ENCODE assay signal across 16 mouse cellular contexts in the genomic region with DNA sequence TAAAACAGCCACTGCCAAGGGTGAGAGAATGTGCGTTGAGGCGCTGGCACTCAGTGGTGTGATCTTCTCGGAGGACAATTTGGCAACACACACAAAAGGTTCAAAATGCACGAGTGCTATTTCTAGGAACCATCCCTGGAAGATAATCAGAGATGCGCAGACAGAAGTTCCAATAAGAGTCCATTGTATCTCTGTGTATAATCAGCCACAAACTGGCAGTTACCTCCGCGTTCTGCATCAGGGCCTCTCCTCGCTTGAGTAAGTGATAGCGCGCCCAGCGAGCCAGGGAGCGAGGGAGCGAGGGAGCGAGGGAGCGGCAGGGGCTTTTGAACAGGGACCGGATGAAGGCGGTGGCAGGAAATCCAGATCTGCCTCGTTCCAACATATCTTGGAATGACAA.
DNase-seq lines count a peak whose midpoint lies in the region; ATAC-seq and TF ChIP-seq lines count a peak whose summit lies in the region.
"Had no signal": no experiment of that assay in that cellular context is flagged by ENCODE, and none has a peak within 500 bp of the region (broad histone marks: within the 10 kb centered on the region; RNA-seq: fewer than 3 reads in every experiment).

No protein-coding gene starts in this region.

- H3K27me3 ChIP-seq in hindbrain, embryonic 15.5 days: no peaks in the 10 kb centered on the region
- H3K27me3 ChIP-seq in hindbrain, embryonic 12.5 days: no peaks in the 10 kb centered on the region
- no peaks in the 10 kb centered on the region for H3K27me3 ChIP-seq in neural tube, embryonic 14.5 days (ENCODE audit: control insufficient read depth, insufficient read depth, low read length)
- H3K27me3 ChIP-seq in liver, embryonic 14.5 days (ENCODE audit: control insufficient read depth, insufficient read depth, low read length): no peaks in the 10 kb centered on the region
- H3K27me3 ChIP-seq in neural tube, embryonic 15.5 days (replicated peaks): no peaks in the 10 kb centered on the region
- H3K27me3 ChIP-seq in heart, adult 2 months (ENCODE audit: control insufficient read depth, insufficient read depth, low read length): no peaks in the 10 kb centered on the region

- H3K9ac ChIP-seq in hindbrain, embryonic 15.5 days: no peak overlapping the region
- no peak overlapping the region for H3K9ac ChIP-seq in hindbrain, embryonic 12.5 days
- H3K9ac ChIP-seq in neural tube, embryonic 14.5 days (replicated peaks; ENCODE audit: low read depth, low read length): no peak overlapping the region
- H3K9ac ChIP-seq in liver, embryonic 14.5 days (replicated peaks): 0 out of 2 replicates have a peak overlapping the region, but pooled peaks have one; percentile 18
- no peak overlapping the region for H3K9ac ChIP-seq in neural tube, embryonic 15.5 days (replicated peaks)
- H3K9ac ChIP-seq in heart, adult 2 months (ENCODE audit: low read depth, low read length): no peak overlapping the region

- peaks cover 15% of the 10 kb centered on the region for H3K4me1 ChIP-seq in hindbrain, embryonic 15.5 days (replicated peaks)
- H3K4me1 ChIP-seq in hindbrain, embryonic 12.5 days: peaks cover 10% of the 10 kb centered on the region; the same call in 1 of the 2 replicates
- H3K4me1 ChIP-seq in neural tube, embryonic 14.5 days (ENCODE audit: control insufficient read depth, insufficient read depth, low read length): no peaks in the 10 kb centered on the region
- peaks cover 8 to 17% of the 10 kb centered on the region in 2 experiments for H3K4me1 ChIP-seq in liver, embryonic 14.5 days (replicated peaks; ENCODE audit: control insufficient read depth in 2 of 2, insufficient read depth in 2 of 2, low read length in 1 of 2)
- peaks cover 16% of the 10 kb centered on the region for H3K4me1 ChIP-seq in neural tube, embryonic 15.5 days
- no peaks in the 10 kb centered on the region for H3K4me1 ChIP-seq in heart, adult 2 months (ENCODE audit: control insufficient read depth, insufficient read depth, low read length)

- ATAC-seq in hindbrain, embryonic 15.5 days (ENCODE audit: low FRiP score, low read depth): no peak
- ATAC-seq in hindbrain, embryonic 12.5 days (ENCODE audit: low FRiP score): no peak
- no peak for ATAC-seq in neural tube, embryonic 14.5 days (ENCODE audit: low read depth)
- peak; percentile 80 for ATAC-seq in liver, embryonic 14.5 days (ENCODE audit: insufficient read depth)
- peak; percentile 29; the same call in 1 of the 2 replicates for ATAC-seq in neural tube, embryonic 15.5 days (ENCODE audit: low FRiP score)

- H3K4me2 ChIP-seq in hindbrain, embryonic 15.5 days: no peak overlapping the region
- H3K4me2 ChIP-seq in hindbrain, embryonic 12.5 days (replicated peaks): no peak overlapping the region
- no peak overlapping the region for H3K4me2 ChIP-seq in neural tube, embryonic 14.5 days (ENCODE audit: low read depth, low read length)
- H3K4me2 ChIP-seq in liver, embryonic 14.5 days (ENCODE audit: low read depth): peak overlapping the region; percentile 42
- H3K4me2 ChIP-seq in neural tube, embryonic 15.5 days: no peak overlapping the region

- peak; percentile 69 for TF ChIP-seq EP300 in liver, embryonic 14.5 days (IDR thresholded peaks at IDR 0.05; ENCODE audit: low read depth)
- TF ChIP-seq EP300 in heart, adult 2 months (IDR thresholded peaks at IDR 0.05; ENCODE audit: insufficient read depth, low read depth, low read length): no peak

- peak overlapping the region; percentile 64; the same call in 1 of the 2 replicates for H3K27ac ChIP-seq in hindbrain, embryonic 15.5 days (replicated peaks)
- no peak overlapping the region for H3K27ac ChIP-seq in hindbrain, embryonic 12.5 days
- 0 out of 2 replicates have a peak overlapping the region, but pooled peaks have one; percentile 30 for H3K27ac ChIP-seq in neural tube, embryonic 14.5 days (ENCODE audit: low read depth, low read length)
- no peak overlapping the region for H3K27ac ChIP-seq in liver, embryonic 14.5 days
- H3K27ac ChIP-seq in neural tube, embryonic 15.5 days (replicated peaks): peak overlapping the region; percentile 54
- H3K27ac ChIP-seq in heart, adult 2 months: no peak overlapping the region
- H3K27ac ChIP-seq: embryonic facial prominence, embryonic 10.5 days had no signal

- no peak for TF ChIP-seq POLR2A in heart, adult 2 months (IDR thresholded peaks at IDR 0.05; ENCODE audit: insufficient read depth, low read depth, low read length)

- no peak for TF ChIP-seq CTCF in liver, embryonic 14.5 days (IDR thresholded peaks at IDR 0.05; ENCODE audit: low read depth)
- TF ChIP-seq CTCF in heart, adult 2 months (IDR thresholded peaks at IDR 0.05): no peak

- WGBS in hindbrain, embryonic 15.5 days: 38% methylated on average over 18 of the region's 18 CpGs
- 54% methylated on average over 18 of the region's 18 CpGs for WGBS in hindbrain, embryonic 12.5 days
- WGBS in neural tube, embryonic 14.5 days: 54% methylated on average over 18 of the region's 18 CpGs
- WGBS in liver, embryonic 14.5 days (ENCODE audit: insufficient replicate concordance): 33% methylated on average over 18 of the region's 18 CpGs
- WGBS in neural tube, embryonic 15.5 days: 43% methylated on average over 18 of the region's 18 CpGs
- 57% methylated on average over 18 of the region's 18 CpGs for WGBS in heart, adult 2 months

- intact Hi-C loops in heart, adult 2 months (cut with DNase I): no loop called here

- no peaks in the 10 kb centered on the region for H3K79me2 ChIP-seq in heart, adult 2 months (replicated peaks; ENCODE audit: control insufficient read depth, insufficient read depth, low read length)

- H3K36me3 ChIP-seq in hindbrain, embryonic 15.5 days: no peaks in the 10 kb centered on the region
- H3K36me3 ChIP-seq in hindbrain, embryonic 12.5 days: no peaks in the 10 kb centered on the region
- H3K36me3 ChIP-seq in neural tube, embryonic 14.5 days (ENCODE audit: control insufficient read depth, insufficient read depth, low read length): no peaks in the 10 kb centered on the region
- H3K36me3 ChIP-seq in liver, embryonic 14.5 days (replicated peaks; ENCODE audit: control insufficient read depth, insufficient read depth, low read depth): no peaks in the 10 kb centered on the region
- H3K36me3 ChIP-seq in neural tube, embryonic 15.5 days: no peaks in the 10 kb centered on the region
- no peaks in the 10 kb centered on the region for H3K36me3 ChIP-seq in heart, adult 2 months (ENCODE audit: control insufficient read depth, insufficient read depth, low read length)
- H3K36me3 ChIP-seq: embryonic facial prominence, embryonic 10.5 days had no signal

- no peak overlapping the region for H3K4me3 ChIP-seq in hindbrain, embryonic 15.5 days
- no peak overlapping the region for H3K4me3 ChIP-seq in hindbrain, embryonic 12.5 days
- no peak overlapping the region for H3K4me3 ChIP-seq in neural tube, embryonic 14.5 days (ENCODE audit: low read depth, low read length)
- no peak overlapping the region for H3K4me3 ChIP-seq in liver, embryonic 14.5 days (ENCODE audit: insufficient read depth in 1 of 2, low read depth in 2 of 2, low read length in 2 of 2)
- H3K4me3 ChIP-seq in neural tube, embryonic 15.5 days (replicated peaks): no peak overlapping the region
- H3K4me3 ChIP-seq in heart, adult 2 months: no peak overlapping the region
- H3K4me3 ChIP-seq: embryonic facial prominence, embryonic 10.5 days had no signal

- H3K9me3 ChIP-seq in hindbrain, embryonic 15.5 days: no peaks in the 10 kb centered on the region
- no peaks in the 10 kb centered on the region for H3K9me3 ChIP-seq in hindbrain, embryonic 12.5 days (replicated peaks)
- no peaks in the 10 kb centered on the region for H3K9me3 ChIP-seq in neural tube, embryonic 14.5 days (ENCODE audit: control insufficient read depth, low read length)
- H3K9me3 ChIP-seq in liver, embryonic 14.5 days (ENCODE audit: control insufficient read depth, low read length): no peaks in the 10 kb centered on the region
- H3K9me3 ChIP-seq in neural tube, embryonic 15.5 days (replicated peaks): no peaks in the 10 kb centered on the region
- H3K9me3 ChIP-seq: embryonic facial prominence, embryonic 10.5 days had no signal

- DNase-seq in neural tube, embryonic 10.5 days (ENCODE audit: extremely low spot score, low spot score): no peak
- no peak for DNase-seq in liver, embryonic 14.5 days (ENCODE audit: low read depth in 3 of 3, low spot score in 3 of 3)
- no peak for DNase-seq in heart, adult 2 months
- no peak for DNase-seq in spleen, postnatal 14 days (ENCODE audit: low spot score in 2 of 2)
- DNase-seq: adrenal gland, adult 2 months; heart, adult 18-20 months; kidney, postnatal 10 days; lung, adult 2 months; lung, postnatal 4 days; spleen, adult 18-20 months; thymus, postnatal 36 days had no signal

Comparison
In these comparisons a context has a peak if more than half of its experiments do, and no peak if none do; other contexts are left out.
1. ATAC-seq: peak in liver, embryonic 14.5 days (single experiment) and neural tube, embryonic 15.5 days (single experiment); none in hindbrain, embryonic 15.5 days (single experiment), hindbrain, embryonic 12.5 days (single experiment) and neural tube, embryonic 14.5 days (single experiment).
2. H3K27ac ChIP-seq: peak in hindbrain, embryonic 15.5 days (single experiment), neural tube, embryonic 14.5 days (single experiment) and neural tube, embryonic 15.5 days (single experiment); none in hindbrain, embryonic 12.5 days (single experiment), liver, embryonic 14.5 days (single experiment) and heart, adult 2 months (single experiment).